Mouse (Mus musculus) Patski (cell line): ENCODE results near the gene Stk11ip. TPM values are rescaled to one million over a fixed set of nuclear protein-coding genes. Genes with fewer than 3 reads are reported as not detected.

ENCODE experiments used
- ATAC-seq: fragments of 100-300 bp; one replicate; pipeline ENCODE4 v1.8.0; 2021
- CTCF ChIA-PET: fragments of 350-600 bp; sonication (Branson Sonifier 250); formaldehyde crosslinking; loops from one replicate; lab custom pipeline; 2022; ENCODE audit warnings: inconsistent platforms; lab: Charles Lee
- POLR2A ChIA-PET: fragments of 350-600 bp; sonication (Branson Sonifier 250); formaldehyde crosslinking; loops from one replicate; lab custom pipeline; 2022; ENCODE audit warnings: antibody characterized with exemption, inconsistent platforms; lab: Charles Lee
- DNase-seq: peaks from one replicate; pipeline ENCODE4 v3.0.0-alpha.2; 2011; ENCODE audit warnings: low read depth, low spot score
- H3K27me3 ChIP-seq: fragments of 371-371 bp; one replicate; pipeline ENCODE4 v1.5.1; 2021
- CTCF ChIP-seq: fragments of 100-300 bp; IDR thresholded peaks from one replicate; pipeline ENCODE4 v1.5.1; 2021
- in situ Hi-C: fragments of 300-500 bp; cut with MboI; formaldehyde crosslinking; loops from 3 replicates; pipeline ENCODE4 v1.11.1; 2018; ENCODE audit warnings: low pct_unique_long_range_greater_than_20kb, mixed read lengths
- polyA plus RNA-seq: library from polyadenylated mRNA; unstranded; gene quantifications from one replicate; pipeline ENCODE4 v1.2.3, GENCODE M21; 2021

The Stk11ip gene
- polyA plus RNA-seq, 1 experiment from 2014 or later: 22.7 TPM

DNA sequence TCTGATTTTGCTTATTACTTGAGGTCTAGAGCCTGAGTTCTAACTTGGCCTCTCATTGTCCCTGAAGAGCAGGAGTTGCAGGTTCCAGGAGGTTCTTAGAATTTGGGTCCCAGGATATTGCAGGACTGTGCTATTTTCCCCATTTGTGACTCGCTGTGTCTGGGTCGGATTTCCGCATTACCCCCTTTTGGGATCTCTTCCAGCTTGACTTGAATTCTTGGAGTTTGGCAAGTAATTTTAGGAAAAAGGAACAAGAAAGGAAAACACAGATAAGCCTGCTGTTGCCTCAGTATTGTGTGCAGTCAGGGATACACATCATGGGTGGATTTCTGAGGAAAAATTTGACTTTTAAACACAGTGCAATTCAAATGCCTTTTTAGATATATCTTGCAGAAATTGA lies 65.5 kb downstream of the Stk11ip start:
- peaks cover 4% of the 10 kb centered on the region for H3K27me3 ChIP-seq
- DNase-seq (no peak), ATAC-seq (no peak)
- ChIA-PET CTCF (interaction anchor here (2.3 kb wide), 1 partner anchor 110 kb away, joined by 5 read pairs; no protein-coding TSS in a partner anchor), POLR2A (no interaction called here)
- in situ Hi-C loops: no loop called here
- no peak for TF ChIP-seq CTCF

Other genes starting within 250 kb of the Stk11ip start
- not detected for gene Resp18, start 243.1 kb upstream of the Stk11ip start, polyA plus RNA-seq
- gene Dnpep, start 203.5 kb upstream of the Stk11ip start, polyA plus RNA-seq: 151 TPM
- gene Des, start 161.2 kb upstream of the Stk11ip start, polyA plus RNA-seq: 0.23 TPM
- gene Speg, start 146.2 kb upstream of the Stk11ip start, polyA plus RNA-seq: 73.0 TPM
- 76.8 TPM for gene Gmppa, start 85.6 kb upstream of the Stk11ip start, polyA plus RNA-seq
- 0.04 TPM for gene Asic4, start 71.1 kb upstream of the Stk11ip start, polyA plus RNA-seq
- 65.0 TPM for gene Chpf, start 42.2 kb upstream of the Stk11ip start, polyA plus RNA-seq
- gene Tmem198, start 42.0 kb upstream of the Stk11ip start, polyA plus RNA-seq: 1.7 TPM
- gene Obsl1, start 15.1 kb upstream of the Stk11ip start, polyA plus RNA-seq: 33.3 TPM
- 5.7 TPM for gene Inha, start 14.5 kb upstream of the Stk11ip start, polyA plus RNA-seq
- gene Slc4a3, start 24.7 kb downstream of the Stk11ip start, polyA plus RNA-seq: 60.2 TPM